Mouse (Mus musculus) fat pad, adult 2 months (tissue): ENCODE measurements around the gene Ndufa10.

ENCODE experiments used
- DNase-seq: peaks from one replicate; pipeline ENCODE4 v3.0.0-alpha.2; 2011; ENCODE audit warnings: low read depth, low spot score; ENCODE audit errors: extremely low read depth

The Ndufa10 gene

GRCm38 (mm10) chr1:92432098-92432497 lies 41.6 kb downstream of the Ndufa10 start:
- DNase-seq, result no peak

GRCm38 (mm10) chr1:92431420-92431819 lies 42.2 kb downstream of the Ndufa10 start:
- no peak for DNase-seq

GRCm38 (mm10) chr1:92430991-92431390 lies 42.7 kb downstream of the Ndufa10 start:
- no peak for DNase-seq

GRCm38 (mm10) chr1:92424714-92425113 lies 48.9 kb downstream of the Ndufa10 start:
- no peak for DNase-seq

- no peak for DNase-seq
Observed at GRCm38 (mm10) chr1:92405131-92405530, 68.5 kb downstream of the Ndufa10 start.

GRCm38 (mm10) chr1:92400556-92400955 lies 73.1 kb downstream of the Ndufa10 start:
- no peak for DNase-seq

- DNase-seq, result no peak
Observed at GRCm38 (mm10) chr1:92398601-92399000, 75.1 kb downstream of the Ndufa10 start.

- no peak for DNase-seq
Observed at GRCm38 (mm10) chr1:92397511-92398051, 76.1 kb downstream of the Ndufa10 start.

GRCm38 (mm10) chr1:92394279-92394678 lies 79.4 kb downstream of the Ndufa10 start:
- DNase-seq, result no peak

- DNase-seq, result no peak
Observed at GRCm38 (mm10) chr1:92393166-92393565, 80.5 kb downstream of the Ndufa10 start.
